8 mouse cellular contexts compared by ENCODE assay signal in genomic region chr13:42828978-42829377, GRCm38 (mm10).
DNase-seq lines count a peak whose midpoint lies in the region; ATAC-seq lines count a peak whose summit lies in the region.

No protein-coding gene starts in this region.

- H3K9ac ChIP-seq in hindbrain, embryonic 14.5 days, result no peak overlapping the region
- H3K9ac ChIP-seq in embryonic facial prominence, embryonic 12.5 days, result no peak overlapping the region

- no peaks in the 10 kb centered on the region for H3K9me3 ChIP-seq in hindbrain, embryonic 14.5 days (ENCODE audit: control insufficient read depth, low read length)
- H3K9me3 ChIP-seq in hindbrain, embryonic 10.5 days, result 0 out of 2 replicates have a peak, but pooled peaks cover 2% of the 10 kb centered on the region
- no peaks in the 10 kb centered on the region for H3K9me3 ChIP-seq in embryonic facial prominence, embryonic 12.5 days

- no peak for ATAC-seq in hindbrain, embryonic 14.5 days (ENCODE audit: low FRiP score)
- ATAC-seq in embryonic facial prominence, embryonic 12.5 days (ENCODE audit: insufficient number of reproducible peaks, insufficient read depth, low FRiP score, low TSS enrichment), result 0 out of 2 replicates have a peak, but pooled peaks have one; percentile 65
- ATAC-seq in hematopoietic stem cell, adult 5-6 weeks (replicated peaks in 1 of 2; ENCODE audit: insufficient read depth in 1 of 2, low FRiP score in 2 of 2, low TSS enrichment in 1 of 2, low read depth in 1 of 2, poor library complexity in 2 of 2, severe bottlenecking in 2 of 2), result peak; percentile 79 to 86

- WGBS in hindbrain, embryonic 14.5 days, result 48% methylated on average over 9 of the region's 9 CpGs
- WGBS in hindbrain, embryonic 10.5 days, result 49% methylated on average over 9 of the region's 9 CpGs
- 28% methylated on average over 9 of the region's 9 CpGs for WGBS in embryonic facial prominence, embryonic 12.5 days

- H3K4me1 ChIP-seq in hindbrain, embryonic 14.5 days (replicated peaks; ENCODE audit: control insufficient read depth, insufficient read depth, low read length), result peaks cover 6% of the 10 kb centered on the region; the same call in 1 of the 2 replicates
- H3K4me1 ChIP-seq in hindbrain, embryonic 10.5 days (replicated peaks), result peaks cover 6% of the 10 kb centered on the region
- peaks cover 9% of the 10 kb centered on the region; the same call in 1 of the 2 replicates for H3K4me1 ChIP-seq in embryonic facial prominence, embryonic 12.5 days

- no peaks in the 10 kb centered on the region for H3K36me3 ChIP-seq in hindbrain, embryonic 14.5 days (replicated peaks; ENCODE audit: control insufficient read depth, insufficient read depth)
- H3K36me3 ChIP-seq in hindbrain, embryonic 10.5 days, result no peaks in the 10 kb centered on the region
- no peaks in the 10 kb centered on the region for H3K36me3 ChIP-seq in embryonic facial prominence, embryonic 12.5 days

- no peak overlapping the region for H3K4me3 ChIP-seq in hindbrain, embryonic 14.5 days (replicated peaks; ENCODE audit: low read length)
- no peak overlapping the region for H3K4me3 ChIP-seq in hindbrain, embryonic 10.5 days
- no peak overlapping the region for H3K4me3 ChIP-seq in embryonic facial prominence, embryonic 12.5 days

- H3K27me3 ChIP-seq in hindbrain, embryonic 14.5 days (ENCODE audit: control insufficient read depth, insufficient read depth, low read length), result no peaks in the 10 kb centered on the region
- no peaks in the 10 kb centered on the region for H3K27me3 ChIP-seq in hindbrain, embryonic 10.5 days (ENCODE audit: insufficient read depth, poor library complexity, severe bottlenecking)
- H3K27me3 ChIP-seq in embryonic facial prominence, embryonic 12.5 days, result no peaks in the 10 kb centered on the region

- peak; percentile 36 for DNase-seq in hindbrain, embryonic 14.5 days (ENCODE audit: low spot score)
- no peak for DNase-seq in hindbrain, embryonic 10.5 days (ENCODE audit: low spot score)
- peak; percentile 48 to 56 for DNase-seq in lung, postnatal 4 days
- DNase-seq in thymus, postnatal 25 days, result no peak
- DNase-seq in cerebellum, adult 11 months, result no peak
- DNase-seq in cerebellum, adult 9-10 months, result no peak

- no peak overlapping the region for H3K4me2 ChIP-seq in hindbrain, embryonic 14.5 days (replicated peaks)
- no peak overlapping the region for H3K4me2 ChIP-seq in embryonic facial prominence, embryonic 12.5 days (replicated peaks)

- H3K27ac ChIP-seq in hindbrain, embryonic 14.5 days, result no peak overlapping the region
- no peak overlapping the region for H3K27ac ChIP-seq in hindbrain, embryonic 10.5 days
- no peak overlapping the region for H3K27ac ChIP-seq in embryonic facial prominence, embryonic 12.5 days

Comparison
In these comparisons a context has a peak if more than half of its experiments do, and no peak if none do; other contexts are left out.
1. DNase-seq: peak in hindbrain, embryonic 14.5 days (single experiment) and lung, postnatal 4 days (2 of 2); none in hindbrain, embryonic 10.5 days (single experiment), thymus, postnatal 25 days (single experiment), cerebellum, adult 11 months (single experiment) and cerebellum, adult 9-10 months (single experiment).